Mouse (Mus musculus) heart, embryonic 11.5 days (tissue): ENCODE measurements around the gene Wnt7a. TPM values are rescaled to one million over a fixed set of nuclear protein-coding genes. Genes with fewer than 3 reads are reported as not detected.

Experiments
- polyA plus RNA-seq: library from polyadenylated mRNA; unstranded; fragments of >200 nt; fragmentation: Nextera tagmentation; extraction: Ambion mirVana; gene quantifications from 2 replicates; pipeline ENCODE4 v1.2.1, GENCODE M21; 2014

Wnt7a gene
- polyA plus RNA-seq, 1 experiment from 2014 or later: 0.11 TPM

Other genes with a start within 250 kb of the Wnt7a start
- gene Fbln2, start 198.9 kb downstream of the Wnt7a start, polyA plus RNA-seq: 105 and 137 TPM in 2 replicates
- gene Chchd4, start 62.2 kb upstream of the Wnt7a start, polyA plus RNA-seq: 32.8 and 33.4 TPM in 2 replicates
- gene Tmem43, start 62.3 kb upstream of the Wnt7a start, polyA plus RNA-seq: 29.1 and 34.3 TPM in 2 replicates
- 9.4 and 10.6 TPM in 2 replicates for gene Xpc, start 104.5 kb upstream of the Wnt7a start, polyA plus RNA-seq
- 196 and 209 TPM in 2 replicates for gene Lsm3, start 104.6 kb upstream of the Wnt7a start, polyA plus RNA-seq